Mouse (Mus musculus) thymus, postnatal 25 days (tissue): ENCODE measurements around the gene Slc51a.
"Not testable (repeated sequence)": the region's sequence is repeated elsewhere in the genome, so short reads cannot be mapped to it uniquely, and the experiment has no call there.

Source experiments
- DNase-seq: peaks from one replicate; pipeline ENCODE4 v3.0.0; 2022

Gene Slc51a

DNA sequence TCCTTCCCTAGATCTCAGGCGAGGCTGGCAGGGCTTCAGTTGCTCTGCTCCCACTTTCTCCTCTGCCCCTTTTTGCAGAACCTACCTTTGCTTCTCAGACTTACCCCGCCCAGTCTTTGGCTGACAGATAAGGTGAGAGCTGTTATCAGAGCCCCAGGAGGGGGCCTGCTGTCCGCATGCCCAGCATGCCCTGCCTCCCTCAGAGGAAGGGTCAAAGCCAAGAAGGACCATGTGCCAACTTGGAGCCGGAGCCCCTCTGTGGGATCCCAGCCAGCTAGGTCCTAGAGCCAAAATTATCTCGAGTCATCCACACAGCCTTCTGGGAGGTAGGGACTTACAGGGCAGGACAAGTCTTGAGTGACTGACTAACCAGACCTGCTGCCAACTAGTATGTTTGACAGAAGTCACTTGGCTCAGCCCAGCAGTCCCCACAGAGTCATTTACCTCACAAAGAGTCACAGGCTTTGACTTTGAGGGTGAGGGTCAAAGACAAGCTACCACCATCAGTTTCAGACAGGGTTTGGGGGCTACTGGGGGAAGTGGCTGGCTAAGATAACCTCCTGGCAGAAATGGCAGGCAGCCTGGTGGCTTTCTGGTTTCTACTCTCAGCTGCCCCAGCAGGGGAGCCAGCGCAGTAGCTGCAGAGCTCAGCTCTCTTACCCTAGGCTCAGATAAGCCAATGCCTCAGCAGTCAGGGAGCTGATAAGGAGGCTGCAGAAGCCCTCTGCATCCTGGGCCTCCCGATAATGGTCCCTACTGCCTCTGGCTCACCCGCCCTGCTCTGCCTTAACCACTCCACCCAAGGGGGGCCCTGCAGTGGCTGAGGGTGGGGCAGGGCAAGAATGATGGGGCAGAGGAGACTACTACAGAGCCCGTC is 21.6 kb upstream of the Slc51a start:
- DNase-seq: peak; percentile 48

DNA sequence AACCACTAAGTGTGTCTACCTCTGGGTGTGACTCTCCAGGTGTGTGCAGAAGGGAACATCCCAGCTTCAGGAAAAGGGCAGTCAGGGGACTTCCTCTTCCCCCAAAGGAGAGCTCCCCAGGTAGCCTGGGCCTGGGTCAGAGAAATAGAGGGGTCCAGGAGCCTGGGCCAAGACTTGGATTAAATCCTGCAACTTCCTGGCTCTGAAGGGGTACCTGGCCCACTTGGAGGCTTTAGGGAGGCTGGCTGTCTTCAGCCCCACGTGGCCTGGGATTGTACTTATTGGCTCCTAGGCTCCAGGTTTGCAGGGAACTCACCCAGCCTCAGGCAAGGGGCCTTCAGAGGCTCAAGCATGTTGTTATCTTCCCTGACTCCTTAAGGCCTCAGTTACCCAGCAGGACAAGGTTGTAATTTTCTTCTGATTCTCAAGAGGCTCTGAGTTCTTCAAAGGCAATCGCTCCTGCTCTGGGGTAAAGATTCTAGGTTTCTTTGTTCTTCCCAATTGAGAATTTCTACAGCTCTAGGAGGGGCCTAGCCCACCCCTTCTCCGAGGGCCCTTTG is 20.9 kb upstream of the Slc51a start:
- no peak for DNase-seq

DNA sequence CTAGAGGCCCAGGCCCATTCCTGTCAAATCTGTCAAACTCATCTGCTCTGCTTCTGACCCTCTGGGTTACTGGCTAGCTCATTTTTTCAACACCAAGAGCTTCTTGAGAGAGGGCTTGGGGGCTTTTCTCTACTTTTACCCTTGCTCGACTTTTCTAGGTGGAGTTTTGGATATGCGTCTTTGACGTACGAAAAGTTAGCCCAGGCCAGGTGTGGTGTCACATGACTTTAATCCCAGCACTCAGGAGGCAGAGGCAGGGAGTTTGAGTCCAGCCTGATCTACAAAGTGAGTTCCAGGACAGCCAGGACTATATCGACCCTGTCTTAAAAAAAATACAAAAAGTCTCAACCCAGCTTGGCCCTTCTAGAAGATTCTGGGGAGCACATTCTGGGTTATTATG is 20.4 kb upstream of the Slc51a start:
- no peak for DNase-seq

DNA sequence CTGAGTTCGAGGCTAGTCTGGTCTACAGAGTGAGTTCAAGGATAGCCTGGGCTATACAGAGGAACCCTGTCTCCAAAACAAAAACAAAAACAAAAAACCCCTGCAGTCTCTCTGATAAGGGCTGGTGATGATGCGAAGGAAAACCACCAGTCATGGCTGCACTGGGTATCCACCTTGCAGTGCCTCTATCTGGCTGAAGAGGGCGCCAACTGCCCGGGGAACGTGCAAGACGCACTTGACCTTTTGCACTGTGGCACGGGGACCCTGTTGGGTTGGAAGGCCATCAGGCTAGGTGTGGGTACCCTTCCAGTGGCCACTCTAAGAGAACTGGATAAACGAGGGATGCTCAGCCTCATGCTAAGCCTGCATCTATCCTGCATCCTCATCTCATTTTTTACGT is 19.7 kb upstream of the Slc51a start:
- peak; percentile 83 for DNase-seq

DNA sequence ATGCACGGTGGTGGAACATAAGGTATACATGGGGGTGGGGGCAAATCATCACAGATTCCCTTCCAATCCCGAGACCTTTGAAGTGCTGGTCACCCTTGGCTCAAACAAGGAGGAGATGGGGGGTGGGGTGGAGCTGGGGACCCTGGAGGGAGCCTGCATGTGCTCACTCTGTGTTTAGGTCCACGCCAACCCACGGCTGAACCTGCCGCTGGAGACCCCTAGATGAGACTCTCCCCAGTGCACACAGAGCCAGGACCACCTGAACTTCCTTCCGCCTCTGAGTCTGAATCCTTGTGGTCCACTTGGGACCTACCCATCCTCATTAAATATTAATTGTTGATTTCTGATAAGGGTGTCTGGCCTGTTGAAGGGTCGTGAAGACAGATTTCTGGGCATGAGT is 19.2 kb upstream of the Slc51a start:
- DNase-seq: no peak

DNA sequence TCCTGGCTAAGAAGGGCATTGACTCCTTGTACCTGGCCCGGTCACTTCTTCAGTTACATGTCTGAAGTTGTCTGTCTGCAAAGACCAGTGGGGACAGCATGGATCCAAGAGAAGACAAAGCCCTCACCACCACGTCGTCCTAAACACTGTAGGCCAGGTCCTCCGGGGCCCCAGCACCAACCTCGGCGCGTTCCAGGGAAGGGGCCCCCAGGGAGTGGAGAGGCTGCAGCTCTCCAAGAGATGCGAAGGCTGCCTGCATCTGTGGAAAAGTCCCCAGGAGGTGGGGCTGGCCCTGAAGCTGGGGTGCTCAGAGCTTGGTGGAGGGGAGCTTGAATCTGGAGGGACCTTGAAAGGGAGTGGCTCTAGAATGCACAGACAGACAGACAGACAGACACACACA is 18.6 kb upstream of the Slc51a start:
- no peak for DNase-seq

DNA sequence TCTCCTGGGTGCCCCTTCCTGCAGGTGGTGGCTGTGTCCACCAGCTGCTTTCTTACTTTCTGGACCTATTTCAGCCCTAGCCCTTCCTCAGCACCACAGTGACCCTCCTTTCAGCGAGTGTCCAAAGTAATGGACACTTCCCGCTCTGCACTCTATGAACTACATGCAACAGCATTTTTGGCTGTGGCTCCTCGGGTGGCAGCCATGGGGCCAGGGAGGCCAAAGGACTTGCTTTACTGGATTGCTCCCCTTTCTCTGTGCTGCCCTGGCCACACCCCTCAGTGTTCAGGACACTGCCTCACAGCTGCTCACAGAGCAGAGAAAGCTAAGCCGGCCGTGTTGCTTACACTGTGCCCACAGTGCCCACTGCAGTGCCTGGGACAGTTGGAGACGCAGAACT is 16.0 kb upstream of the Slc51a start:
- DNase-seq: no peak

DNA sequence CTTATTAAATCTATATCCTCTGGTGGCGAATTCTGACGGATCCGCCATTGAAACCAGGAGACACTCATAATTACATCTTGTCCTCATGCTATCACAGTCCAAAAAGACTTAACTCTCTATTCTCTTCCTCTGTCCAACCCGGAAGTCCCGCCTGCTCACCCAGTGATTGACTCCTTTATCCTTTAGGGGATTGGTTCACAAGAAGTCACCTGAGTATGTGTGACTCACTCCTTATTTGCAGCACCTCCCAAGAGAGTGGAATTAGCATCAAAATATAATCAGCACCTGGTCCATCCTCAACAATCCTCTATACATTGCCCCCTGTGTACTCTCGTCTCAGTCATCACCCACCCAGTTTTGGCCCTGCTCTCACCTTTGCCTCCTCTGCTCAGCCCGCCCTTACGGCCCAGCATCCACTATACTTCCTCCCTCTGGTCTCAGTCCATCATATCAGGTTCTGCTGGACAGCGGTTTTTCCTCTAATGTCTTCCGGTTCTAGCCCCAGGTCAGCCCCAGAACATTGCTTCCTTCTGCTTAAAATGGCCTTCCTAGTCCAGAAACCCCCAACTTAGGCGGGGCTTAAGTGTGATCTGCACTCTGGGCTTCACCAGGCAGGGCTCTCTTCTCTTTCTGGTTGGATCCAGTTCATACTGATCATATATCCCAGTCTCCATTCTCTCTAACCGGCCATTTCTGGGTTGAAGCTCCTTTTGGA is 15.1 kb upstream of the Slc51a start:
- no peak for DNase-seq

DNA sequence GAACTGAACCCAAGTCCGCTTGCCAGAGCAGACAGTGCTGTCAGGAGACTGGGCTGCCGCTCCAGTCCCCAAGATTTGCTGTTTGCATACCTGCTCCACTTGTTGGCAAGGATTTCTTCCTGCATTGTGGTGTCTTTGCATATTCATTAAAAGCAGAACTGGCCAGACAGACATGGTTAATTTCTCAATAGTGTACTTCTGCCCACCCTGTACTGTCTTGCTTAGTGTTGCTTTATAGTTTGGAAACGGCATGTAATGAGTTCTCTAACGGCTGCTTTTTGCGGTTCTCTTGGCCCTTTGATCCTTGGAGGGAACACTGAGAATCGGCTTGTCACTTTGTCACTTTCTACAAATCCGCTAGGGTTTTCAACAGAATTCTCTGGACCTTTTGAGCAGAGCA is 13.8 kb upstream of the Slc51a start:
- DNase-seq: no peak

DNA sequence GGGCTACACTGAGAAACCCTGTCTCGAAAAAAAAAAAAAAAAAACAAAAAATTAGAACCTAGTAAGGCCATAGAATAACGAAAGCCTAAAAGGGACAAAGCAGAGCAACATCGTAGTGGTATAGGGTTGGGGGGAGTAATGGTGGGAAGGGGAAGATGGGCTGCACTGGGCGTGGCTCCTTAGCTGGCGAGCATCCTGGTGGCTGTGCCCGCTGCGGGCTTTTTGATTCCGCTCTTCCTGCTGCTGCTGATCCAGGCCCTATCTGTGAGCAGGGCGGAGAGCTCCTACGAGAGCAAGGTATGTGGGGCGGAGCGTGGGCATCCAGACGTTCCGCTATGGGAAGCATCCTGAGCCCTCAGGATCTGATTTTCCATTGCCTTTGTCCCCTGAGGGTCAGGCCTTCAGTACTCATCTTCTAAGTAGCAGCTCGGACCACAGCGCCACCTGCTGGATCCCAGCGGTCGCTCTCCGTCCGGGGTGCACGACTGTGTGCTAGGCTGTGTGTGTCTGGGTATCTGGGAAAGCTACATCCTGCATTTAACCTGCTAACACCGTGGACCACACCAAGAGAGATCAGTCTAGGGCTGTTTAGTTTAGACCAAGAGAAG is 11.9 kb upstream of the Slc51a start:
- peak; percentile 88 for DNase-seq

DNA sequence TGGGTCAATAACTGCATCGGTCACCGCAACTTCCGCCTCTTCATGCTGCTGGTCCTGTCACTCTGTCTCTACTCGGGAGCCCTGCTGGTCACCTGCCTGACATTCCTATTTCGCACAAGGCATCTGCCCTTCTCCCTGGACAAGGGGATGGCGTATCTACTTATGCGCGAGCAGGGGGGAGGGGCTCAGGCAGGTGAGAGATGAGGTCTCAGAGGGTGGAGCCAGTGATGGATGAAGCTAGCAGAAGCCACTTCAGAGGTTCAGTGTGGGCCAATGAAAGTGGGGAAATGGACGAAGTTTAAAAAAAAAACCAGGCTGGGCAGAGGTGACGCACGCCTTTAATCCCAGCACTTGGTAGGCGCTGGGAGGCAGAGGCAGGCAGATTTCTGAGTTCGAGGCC is 11.3 kb upstream of the Slc51a start:
- DNase-seq: no peak

DNA sequence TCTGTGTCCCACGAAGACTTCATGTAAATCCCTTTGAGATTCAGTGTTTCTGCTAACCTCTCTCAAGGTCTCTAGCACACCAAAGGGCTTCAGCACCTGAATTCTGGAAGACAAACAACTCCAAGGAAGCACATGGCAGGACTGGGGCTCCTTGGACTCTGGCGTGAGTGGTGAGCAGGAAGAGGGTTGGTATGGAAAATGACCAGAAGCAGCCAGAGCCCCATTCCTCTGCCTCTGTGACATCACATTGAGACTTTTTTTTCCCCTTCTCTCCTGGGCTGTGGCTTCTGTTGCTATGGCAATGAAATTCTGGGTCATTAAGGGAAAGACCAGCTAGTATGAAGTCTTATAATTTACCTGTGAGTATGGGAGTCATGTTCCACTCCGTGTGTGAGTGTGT is 8.3 kb upstream of the Slc51a start, which contains the start of gene Zdhhc19:
Zdhhc19 (plus strand) TSS at position 301 of the 400 bp plus-strand sequence.
- no peak for DNase-seq

DNA sequence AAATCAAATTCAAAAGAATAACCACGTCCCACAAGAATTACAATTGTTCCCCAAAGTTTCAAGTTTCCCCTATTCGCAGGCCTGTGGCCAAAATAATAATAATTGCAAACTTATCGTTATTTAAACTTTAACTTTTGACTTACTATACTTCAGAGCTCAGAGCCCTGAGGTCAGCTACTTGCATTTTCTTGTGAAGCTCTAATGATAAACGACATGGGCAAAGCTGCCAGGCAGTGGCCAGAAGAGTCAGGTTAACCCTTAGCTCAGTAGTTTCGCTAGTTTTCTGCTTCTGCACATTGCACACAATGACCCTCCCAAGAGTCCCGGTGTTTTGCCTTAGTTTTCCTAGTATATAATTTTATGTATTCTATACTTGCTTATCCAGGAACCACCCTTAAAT is 6.7 kb upstream of the Slc51a start:
- DNase-seq: not testable (repeated sequence)

DNA sequence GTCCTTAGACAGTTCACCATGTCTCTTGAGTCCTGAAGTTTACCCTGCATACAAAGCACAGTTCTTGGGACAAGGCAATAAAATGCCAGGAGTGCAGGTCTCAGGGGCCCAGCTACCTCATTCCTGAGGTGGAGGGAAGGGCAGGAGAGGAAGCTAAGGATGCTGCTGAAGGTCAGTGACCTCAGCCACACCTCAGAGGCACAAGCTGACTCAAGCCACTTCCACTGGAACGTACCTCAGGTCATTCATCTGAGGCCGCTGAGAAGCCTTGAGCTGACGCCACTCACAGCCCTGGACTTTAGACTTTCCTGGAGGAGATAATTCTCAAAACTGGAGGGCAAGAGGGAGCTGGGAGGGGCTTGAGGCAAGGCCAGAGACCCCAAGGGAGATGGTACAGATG is 1.3 kb upstream of the Slc51a start:
- DNase-seq: no peak

DNA sequence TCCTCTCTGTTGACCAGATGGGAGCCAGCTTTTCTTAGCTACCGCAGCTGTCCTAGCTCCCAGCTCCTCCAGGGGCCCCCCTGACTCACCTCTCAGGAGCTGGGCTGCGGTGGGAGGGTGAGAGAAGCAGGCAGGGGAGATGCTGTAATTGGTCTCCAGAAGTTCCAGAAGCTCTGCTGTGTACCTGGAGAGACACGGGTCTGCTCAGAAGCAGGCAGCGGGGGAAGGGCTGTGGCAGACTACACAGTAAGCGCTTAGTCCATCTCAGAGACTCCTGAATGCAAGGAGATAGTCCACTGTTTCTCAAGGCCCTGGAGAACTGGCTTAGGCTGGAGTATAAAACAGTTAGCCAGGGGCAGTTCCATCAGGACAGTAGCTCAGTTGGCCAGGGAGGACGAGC is 1.6 kb downstream of the Slc51a start:
- no peak for DNase-seq

DNA sequence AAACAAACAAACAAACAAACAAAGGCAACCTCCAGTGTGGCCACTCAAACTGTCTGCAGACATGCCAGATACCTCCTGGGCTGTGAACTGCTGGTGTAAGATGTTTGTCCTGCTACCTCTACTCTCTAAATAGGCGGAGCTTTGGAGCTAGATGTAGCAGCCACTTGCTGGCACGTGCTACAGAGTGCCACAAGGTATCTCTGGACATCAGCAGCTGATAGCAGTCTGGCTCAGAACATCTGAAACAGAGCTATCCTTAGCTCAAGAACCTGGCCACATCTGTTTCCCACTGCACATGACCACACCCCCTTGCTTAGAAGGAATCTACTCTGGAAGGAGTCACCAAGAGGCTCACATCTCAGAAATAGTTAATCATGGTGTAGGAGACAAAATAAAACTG is 2.5 kb downstream of the Slc51a start:
- no peak for DNase-seq

DNA sequence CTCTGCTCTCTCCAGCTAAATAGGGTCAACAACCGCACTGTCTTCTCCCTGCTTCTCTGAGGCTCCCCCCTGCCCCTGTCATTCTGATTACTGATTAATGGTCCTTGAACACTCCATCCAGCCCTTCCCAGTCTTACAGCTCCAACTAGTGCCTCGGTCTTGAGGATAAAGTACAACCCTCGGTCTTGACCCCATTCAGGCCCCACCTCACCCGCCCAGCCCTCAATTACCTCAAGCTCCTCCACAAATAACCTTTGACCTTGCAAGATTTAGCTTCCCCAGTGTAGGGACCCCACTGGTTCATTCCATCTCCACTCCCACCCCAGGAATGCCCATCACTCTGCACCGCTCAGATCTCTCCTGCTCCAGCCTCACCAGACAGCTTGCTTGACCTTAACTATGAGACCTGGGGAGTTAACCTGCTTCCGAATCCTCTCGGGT is 3.2 kb downstream of the Slc51a start:
- DNase-seq: no peak

DNA sequence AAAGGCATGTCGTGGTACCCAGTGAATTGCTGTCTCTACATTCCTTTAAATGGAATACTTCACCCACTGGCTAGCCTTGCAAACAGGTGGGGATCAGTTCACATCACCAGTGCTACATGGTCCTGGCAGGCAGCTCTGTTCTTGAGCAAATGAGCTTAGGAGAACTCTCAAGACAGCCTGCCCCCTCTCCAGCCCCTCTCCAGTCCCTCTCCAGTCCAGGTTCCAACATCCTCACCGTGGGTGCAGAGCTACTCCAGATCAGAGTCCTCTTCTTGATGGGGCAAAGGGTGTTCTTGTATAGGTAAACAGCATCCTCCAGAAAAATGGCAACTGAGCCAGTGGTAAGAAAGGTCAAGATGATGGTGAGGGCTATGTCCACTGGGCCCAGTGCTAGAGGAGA is 8.3 kb downstream of the Slc51a start:
- DNase-seq: no peak

DNA sequence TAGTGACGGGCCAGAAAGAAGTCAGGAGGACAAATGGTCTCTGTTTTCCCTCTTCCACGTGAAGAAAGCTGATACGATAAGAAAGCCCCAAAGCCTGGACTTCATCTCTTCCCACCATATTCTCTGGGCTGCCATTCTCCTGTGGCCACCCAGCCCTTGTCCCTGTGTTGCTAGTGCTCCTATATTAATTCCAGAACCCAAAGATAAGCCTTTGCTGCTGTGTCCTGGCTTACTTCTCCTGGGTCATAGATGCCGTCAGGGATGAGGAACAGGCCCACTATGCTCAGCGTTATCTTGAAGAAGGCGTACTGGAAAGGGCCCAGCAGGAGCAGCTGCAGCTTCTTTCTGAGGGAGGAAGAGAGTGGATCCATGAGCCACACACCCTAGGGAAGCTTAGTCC is 10.4 kb downstream of the Slc51a start:
- DNase-seq: no peak

DNA sequence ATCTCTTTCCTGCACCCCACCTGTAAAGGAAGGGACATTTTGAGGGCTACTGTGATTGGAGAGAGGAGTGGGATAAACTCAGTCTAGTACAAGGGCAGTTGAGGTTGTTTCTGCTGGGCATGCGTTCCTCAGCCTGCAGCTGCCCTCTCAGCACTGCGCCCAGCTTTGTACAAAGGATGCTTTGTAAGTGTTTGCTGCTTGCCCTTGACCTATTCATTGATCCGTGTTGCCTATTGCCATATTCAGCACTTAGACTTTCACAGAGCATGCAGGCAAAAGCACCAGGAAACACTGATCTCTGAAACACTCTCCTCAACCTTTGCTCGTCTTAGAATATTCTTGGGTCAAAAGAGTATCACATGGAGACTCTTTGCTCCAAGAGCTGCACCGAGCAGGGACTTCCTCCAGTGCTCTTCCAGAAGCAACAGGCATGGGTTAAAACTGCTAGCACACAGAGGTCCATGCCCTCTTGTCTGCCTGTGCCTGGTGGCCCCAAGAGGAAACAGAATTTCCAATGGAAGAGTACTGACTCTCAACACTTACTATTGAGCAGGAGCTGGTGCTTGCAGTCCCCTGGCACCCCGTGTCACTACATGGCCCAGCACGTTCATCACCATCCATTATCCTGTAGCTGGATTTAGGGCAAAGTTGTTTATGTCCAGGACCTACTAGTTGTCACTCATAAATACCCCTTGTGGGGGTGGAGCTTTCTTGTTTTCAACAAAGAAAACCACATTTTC is 15.2 kb downstream of the Slc51a start:
- DNase-seq: no peak

DNA sequence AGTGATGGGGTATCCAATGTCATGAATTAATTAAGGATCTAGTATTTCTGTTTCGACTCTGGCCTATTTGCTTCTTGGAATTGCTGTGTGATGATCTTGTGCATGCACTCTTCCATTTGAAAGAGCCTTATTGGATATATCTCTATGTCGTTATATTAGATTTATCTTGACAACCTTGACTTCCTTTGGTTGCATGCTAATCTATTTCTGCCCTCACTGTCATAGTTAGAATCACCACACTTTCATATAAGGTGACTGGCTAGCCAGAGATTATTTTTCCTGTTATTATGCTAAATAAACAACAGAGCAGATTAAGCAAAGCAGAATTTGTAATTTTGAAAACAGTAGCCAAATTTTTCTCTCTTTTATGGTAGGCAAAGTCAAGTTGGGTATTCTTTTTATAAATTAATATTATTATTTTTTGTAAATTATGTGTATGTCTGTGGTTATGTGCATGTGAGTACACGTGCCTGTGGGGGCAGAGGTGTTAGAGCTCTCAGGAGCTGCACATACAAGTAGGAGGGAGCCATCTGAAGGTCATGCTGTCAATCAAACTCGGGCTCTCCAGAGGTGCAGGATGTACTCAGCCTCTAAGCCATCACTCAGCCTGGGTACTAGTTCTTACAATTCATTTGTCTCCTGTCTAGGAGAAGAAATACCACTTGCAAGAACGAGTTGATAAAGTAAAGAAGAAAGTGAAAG is 18.1 kb downstream of the Slc51a start:
- no peak for DNase-seq

DNA sequence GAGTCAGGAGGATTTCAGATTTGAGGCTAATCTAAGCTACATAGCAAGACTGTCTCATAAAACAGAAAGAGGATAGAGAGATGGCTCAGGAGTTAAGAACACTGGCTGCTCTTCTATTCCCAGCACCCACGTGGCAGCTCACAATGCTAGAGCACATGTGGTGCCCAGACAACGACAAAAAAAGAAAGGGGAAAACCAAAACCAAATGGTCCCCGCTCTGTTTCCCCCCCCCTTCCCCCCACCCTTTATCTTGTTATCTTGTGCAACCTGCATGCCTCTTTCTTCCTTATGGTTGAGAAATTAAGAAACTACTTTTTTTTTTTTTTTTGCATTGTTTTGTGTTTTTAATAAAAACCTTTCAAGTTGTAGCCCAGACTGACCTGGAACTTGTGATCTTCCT is 19.2 kb downstream of the Slc51a start:
- no peak for DNase-seq
